Mouse (Mus musculus) left cerebral cortex, adult 2 months (tissue): ENCODE measurements around the gene Ints11. TPM values are rescaled to one million over a fixed set of nuclear protein-coding genes. Genes with fewer than 3 reads are reported as not detected.

Source experiments
- DNase-seq, 2 experiments: peaks; one replicate each; pipeline ENCODE4 v3.0.0; 2021 to 2022; ENCODE audit warnings: low spot score in 2 of 2, mixed read lengths in 1 of 2; ENCODE audit errors: extremely low spot score in 1 of 2
- H3K27ac ChIP-seq: fragments of 200-600 bp; 2 replicates; pipeline ENCODE4 v1.8.1; 2022
- H3K4me3 ChIP-seq: fragments of 200-600 bp; 2 replicates; pipeline ENCODE4 v1.8.1; 2022
- CTCF ChIP-seq: fragments of 200-600 bp; IDR thresholded peaks from 2 replicates; pipeline ENCODE4 v1.8.1; 2022; ENCODE audit warnings: antibody characterized with exemption, mild to moderate bottlenecking, moderate library complexity
- intact Hi-C: fragments of 180-260 bp; cut with DNase I; formaldehyde crosslinking; loops from one replicate; pipeline ENCODE4 v1.15.1; 2025
- total RNA-seq, 2 experiments: library from RNA; stranded (reverse); gene quantifications; 2 replicates each; pipeline ENCODE4 v1.2.3; 2021

Ints11 gene
- total RNA-seq, 2 experiments from 2014 or later: 37.3 to 41.1 TPM

GRCm38 (mm10) chr4:155838187-155839153, 30.9 kb upstream of the Ints11 start:
- DNase-seq: no peak
- TF ChIP-seq CTCF: no peak
- no peak overlapping the region for H3K4me3 ChIP-seq
- intact Hi-C loops: no loop called here
- H3K27ac ChIP-seq: no peak overlapping the region

DNA sequence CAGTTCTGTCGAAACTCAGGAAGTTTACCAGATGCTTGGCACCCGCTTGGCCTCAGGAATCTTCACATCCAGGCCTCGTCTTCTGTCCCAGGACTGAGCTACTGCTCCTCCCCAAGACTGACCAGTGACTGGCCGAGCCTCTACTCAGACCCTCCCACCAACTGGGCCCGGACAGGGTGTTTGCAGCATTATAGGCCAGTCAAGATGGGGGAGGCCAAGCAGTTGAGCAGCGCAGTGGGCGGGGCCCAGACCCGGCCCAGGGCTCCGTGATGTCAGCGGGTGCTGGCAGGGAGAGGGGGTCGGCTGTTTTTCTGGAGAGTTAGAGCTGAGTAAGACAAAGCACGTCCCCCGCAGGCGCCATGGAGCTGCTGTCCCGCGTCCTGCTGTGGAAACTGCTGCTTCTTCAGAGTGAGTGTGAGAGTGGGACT, 29.8 kb upstream of the Ints11 start, which contains the start of gene Mxra8:
Gene Mxra8 (plus strand): TSS at position 198 of the 428 bp plus-strand sequence.
- H3K27ac ChIP-seq: no peak within 1 kb of the TSS; the same call in 1 of the 2 replicates
- intact Hi-C loops: no loop called here
- TF ChIP-seq CTCF: no peak
- DNase-seq: peak in 1 of 2 experiments; percentile 18
- H3K4me3 ChIP-seq: peak within 1 kb of the TSS; percentile 26; the same call in 1 of the 2 replicates

DNA sequence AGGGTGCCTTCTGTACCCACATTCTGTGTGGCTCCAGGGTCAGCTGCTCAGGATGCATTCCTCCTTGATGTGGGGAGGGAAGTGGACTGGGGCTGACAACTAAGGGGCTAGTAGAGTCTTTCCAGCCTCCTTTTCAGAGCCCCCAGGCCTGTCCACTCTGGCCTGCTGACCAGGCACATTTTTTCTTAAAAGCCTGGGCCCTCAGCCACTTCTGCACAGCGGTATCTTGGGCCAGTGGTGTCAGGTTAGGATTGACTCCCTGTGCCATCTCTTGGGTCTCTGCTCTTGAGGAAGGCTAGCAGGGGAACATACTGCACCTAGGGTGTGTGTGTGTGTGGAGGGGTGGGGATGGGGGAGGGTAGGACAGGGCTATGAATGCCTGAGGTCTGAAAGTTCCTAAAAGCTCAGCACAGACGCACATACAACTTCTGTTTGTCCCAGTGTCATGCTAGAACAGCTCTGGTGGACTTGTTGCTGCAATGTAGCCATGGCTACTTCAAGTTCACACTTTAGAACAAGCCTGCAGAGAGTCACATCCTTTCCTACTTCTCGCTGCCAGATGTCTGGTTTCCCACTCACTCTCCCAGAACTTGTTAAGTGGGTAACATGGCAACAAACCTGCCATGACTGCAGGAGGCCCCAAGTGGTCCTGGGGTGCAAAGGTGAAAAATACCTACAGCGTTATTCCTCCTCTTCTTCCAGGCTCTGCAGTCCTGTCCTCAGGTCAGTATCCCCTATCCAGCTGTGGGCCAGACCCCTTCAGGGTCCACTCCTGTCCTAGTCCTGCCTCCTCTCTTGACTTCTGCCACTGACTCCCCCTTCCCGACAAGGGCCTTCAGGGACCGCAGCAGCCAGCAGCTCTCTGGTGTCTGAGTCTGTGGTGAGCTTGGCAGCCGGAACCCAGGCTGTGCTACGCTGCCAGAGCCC, 29.0 kb upstream of the Ints11 start:
- H3K4me3 ChIP-seq: peak overlapping the region; percentile 38
- intact Hi-C loops: no loop called here
- H3K27ac ChIP-seq: no peak overlapping the region; the same call in 1 of the 2 replicates
- DNase-seq: no peak
- no peak for TF ChIP-seq CTCF

- peak; percentile 22 for TF ChIP-seq CTCF
- intact Hi-C loops: no loop called here
- H3K4me3 ChIP-seq: peak overlapping the region; percentile 38
- peak in 1 of 2 experiments; percentile 36 for DNase-seq
- no peak overlapping the region for H3K27ac ChIP-seq
These were observed 28.3 kb upstream of the Ints11 start for GRCm38 (mm10) chr4:155841003-155841454.

DNA sequence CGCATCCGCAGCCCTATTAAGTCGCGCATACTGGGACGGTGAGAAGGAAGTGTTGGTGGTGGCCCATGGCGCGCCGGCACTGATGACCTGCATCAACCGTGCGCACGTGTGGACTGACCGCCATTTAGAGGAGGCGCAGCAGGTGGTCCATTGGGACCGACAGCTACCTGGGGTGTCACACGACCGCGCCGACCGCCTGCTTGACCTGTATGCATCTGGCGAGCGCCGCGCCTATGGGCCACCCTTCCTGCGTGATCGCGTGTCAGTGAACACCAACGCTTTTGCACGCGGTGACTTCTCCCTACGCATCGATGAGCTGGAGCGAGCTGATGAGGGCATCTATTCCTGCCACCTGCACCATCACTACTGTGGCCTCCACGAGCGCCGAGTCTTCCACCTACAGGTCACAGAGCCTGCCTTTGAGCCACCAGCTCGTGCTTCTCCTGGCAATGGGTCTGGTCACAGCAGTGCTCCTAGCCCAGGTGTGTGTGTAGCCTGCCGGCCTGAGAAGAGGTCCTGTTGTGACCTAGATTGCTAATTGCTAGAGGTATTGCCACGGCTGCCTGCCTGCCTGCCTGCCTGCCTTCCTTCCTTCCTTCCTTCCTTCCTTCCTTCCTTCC, 27.6 kb upstream of the Ints11 start:
- Histone ChIP-seq H3K27ac (no peak overlapping the region), H3K4me3 (no peak overlapping the region)
- DNase-seq: no peak
- intact Hi-C loops: no loop called here
- no peak for TF ChIP-seq CTCF

DNA sequence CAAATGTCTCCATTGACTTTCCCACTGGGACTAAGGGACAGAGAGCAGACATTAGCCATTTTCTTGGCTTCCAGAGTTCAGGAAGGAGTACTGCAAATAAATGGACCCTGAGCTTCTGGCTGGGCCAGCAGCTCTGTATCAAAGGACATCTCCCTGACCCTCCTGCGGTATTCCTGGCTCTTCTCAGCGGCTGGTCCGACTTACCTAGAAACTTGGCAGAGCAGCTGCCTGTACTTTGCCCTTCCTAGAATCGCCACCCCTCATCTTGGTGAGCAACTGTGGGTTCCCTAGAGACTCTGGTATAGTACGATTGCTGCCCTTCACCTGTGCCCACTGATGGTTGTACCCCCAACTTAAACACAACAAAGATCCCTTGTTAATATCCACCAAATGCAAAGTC, 26.1 kb upstream of the Ints11 start:
- no peak for TF ChIP-seq CTCF
- intact Hi-C loops: no loop called here

DNA sequence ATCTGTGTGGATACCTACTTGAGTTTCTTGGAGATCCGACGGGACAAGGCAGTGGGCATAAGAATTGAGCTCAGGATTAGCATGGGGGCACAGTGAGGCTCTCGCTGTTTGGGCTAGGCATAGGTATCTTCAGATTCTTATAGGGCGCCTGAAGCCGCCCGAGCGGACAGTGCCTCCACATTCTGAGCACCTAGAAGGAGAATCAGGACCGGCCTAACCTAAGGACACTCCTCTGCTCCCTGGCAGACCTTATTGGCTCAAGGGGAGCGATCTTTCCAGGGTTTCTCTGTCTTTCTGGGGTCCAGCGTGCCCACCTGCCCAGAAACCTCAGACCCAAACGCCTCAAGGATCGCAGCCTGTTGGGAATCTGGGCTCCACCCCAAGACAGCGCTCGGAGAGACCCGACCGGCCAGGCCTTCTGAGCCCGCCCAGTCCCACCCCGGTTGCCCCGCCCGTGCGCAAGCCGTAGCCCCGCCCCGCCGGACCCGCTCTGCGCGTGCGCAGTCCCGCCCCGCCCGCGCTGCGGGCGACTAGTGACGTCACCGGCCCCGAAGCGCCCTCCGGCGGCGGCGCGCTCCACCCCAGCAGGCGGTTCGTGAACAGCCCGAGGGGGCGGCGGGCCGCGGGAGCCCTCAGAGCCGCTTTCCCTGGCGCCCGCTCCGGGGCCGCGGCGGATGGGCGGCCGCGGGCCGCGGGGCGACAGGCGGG, 22.3 kb upstream of the Ints11 start, which contains the start of gene Dvl1:
Gene Dvl1 (plus strand): TSS at position 532 of the 708 bp plus-strand sequence.
- intact Hi-C loops: loop anchor here (2.0 kb wide), 1 partner anchor 16 kb away; the partner anchor contains the start of gene Aurkaip1
- Histone ChIP-seq H3K4me3 (peak within 1 kb of the TSS; percentile 77), H3K27ac (peak within 1 kb of the TSS; percentile 91)
- peak; percentile 94 to 99 for DNase-seq
- TF ChIP-seq CTCF: peak; percentile 51

More for the DNA sequence above, 26.1 kb upstream of the Ints11 start:
- Histone ChIP-seq H3K4me3 (no peak overlapping the region), H3K27ac (no peak overlapping the region)
- no peak for DNase-seq

DNA sequence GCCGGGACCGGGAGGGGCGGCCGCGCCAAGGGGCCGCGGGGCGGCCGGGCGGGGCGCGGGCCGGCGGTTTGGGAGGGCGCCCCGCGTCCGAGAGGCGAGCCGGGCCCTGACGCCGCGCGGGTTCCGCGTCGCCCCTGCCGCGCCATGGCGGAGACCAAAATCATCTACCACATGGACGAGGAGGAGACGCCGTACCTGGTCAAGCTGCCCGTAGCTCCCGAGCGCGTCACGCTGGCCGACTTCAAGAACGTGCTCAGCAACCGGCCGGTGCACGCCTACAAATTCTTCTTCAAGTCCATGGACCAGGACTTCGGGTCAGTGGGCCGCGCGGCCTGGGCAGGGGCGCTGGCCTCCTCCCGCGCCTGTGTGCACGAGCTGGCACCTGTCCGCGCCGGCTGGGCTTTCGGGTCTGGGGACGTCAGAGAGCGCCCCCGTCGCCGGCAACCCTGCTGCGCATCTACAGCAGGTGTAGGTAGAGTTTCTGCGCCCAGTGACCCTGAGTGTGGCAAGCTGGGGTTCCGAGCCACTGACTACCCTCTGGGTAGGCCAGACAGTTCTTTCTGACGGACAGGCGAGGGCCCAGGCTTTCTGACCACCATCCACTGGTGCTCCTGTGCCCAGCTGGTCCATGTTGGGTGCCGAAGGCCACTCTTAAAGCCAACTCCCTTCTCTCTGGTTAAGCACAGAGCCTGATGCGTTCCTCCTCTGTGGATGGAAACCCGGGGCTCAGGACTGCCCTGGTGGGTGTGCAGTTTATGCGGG, 21.6 kb upstream of the Ints11 start:
- DNase-seq: peak in 1 of 2 experiments; percentile 32
- Histone ChIP-seq H3K27ac (peak overlapping the region; percentile 75), H3K4me3 (peak overlapping the region; percentile 77)
- no peak for TF ChIP-seq CTCF
- intact Hi-C loops: loop anchor here (2.0 kb wide), 1 partner anchor 17 kb away; the partner anchor contains the start of gene Aurkaip1

- intact Hi-C loops: no loop called here
- Histone ChIP-seq H3K4me3 (peak overlapping the region; percentile 77), H3K27ac (no peak overlapping the region; the same call in 1 of the 2 replicates)
- DNase-seq: no peak
- no peak for TF ChIP-seq CTCF
These were observed 20.8 kb upstream of the Ints11 start for GRCm38 (mm10) chr4:155848434-155849095.
